Mouse (Mus musculus) adrenal gland, postnatal 25 days (tissue): Measurements from ENCODE around the gene Gli2. TPM values are rescaled to one million over a fixed set of nuclear protein-coding genes. Genes with fewer than 3 reads are reported as not detected.

ENCODE experiments used
- DNase-seq: peaks from one replicate; pipeline ENCODE4 v3.0.0; 2021; ENCODE audit warnings: mixed read lengths
- total RNA-seq: library from RNA; stranded (reverse); gene quantifications from 2 replicates; pipeline ENCODE4 v1.2.3, GENCODE M21; 2021

Gli2 gene
- total RNA-seq, 1 experiment from 2014 or later = 0.79 TPM

DNA sequence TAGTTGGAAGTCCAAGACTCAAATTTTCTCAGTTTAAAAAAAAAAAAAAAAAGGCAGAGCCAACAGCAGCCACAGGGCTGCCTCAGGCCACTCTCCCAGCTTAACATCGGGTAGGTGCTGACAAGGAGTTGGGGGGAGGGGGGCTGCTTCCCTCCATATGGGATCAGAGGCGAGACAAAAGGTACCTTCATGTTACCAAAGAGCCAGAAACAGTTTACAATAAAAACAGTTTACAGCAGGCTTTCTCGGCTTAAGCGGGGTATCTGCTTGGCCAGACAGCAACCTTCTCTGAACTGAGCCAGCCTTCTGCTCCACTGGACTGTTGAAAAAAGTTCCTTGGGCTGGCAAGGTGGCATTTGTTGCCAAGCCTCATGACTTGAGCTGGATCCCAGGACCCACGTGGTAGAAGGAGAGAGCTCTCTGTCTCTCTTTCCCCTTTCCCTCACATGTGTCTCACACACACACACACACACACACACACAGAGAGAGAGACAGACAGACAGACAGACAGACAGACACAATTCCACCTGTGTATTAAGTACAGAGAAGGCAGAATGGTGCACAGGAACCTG lies 113.1 kb downstream of the Gli2 start:
- no peak for DNase-seq

GRCm38 (mm10) chr1:118938206-118938605 lies 115.2 kb downstream of the Gli2 start:
- peak; percentile 27 for DNase-seq

DNA sequence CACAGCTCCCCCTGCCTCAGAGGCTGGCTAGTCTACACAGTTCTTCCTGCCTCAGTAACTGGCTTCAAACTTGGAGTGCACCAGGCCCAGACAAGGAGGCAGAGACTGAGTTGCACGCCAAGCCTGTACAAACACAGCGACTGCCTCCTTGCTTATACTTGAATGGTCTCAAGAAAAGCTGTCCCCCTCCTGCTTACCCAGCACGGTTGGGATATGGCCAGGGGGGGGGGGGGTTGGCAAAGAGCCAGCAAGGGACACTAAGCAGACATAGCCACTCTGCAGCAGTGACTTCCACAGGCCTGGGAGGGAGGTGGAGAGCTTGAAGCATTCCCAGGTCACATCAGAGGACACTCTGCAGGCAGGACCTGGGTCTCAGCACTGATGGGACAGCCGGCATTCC lies 117.3 kb downstream of the Gli2 start:
- no peak for DNase-seq

DNA sequence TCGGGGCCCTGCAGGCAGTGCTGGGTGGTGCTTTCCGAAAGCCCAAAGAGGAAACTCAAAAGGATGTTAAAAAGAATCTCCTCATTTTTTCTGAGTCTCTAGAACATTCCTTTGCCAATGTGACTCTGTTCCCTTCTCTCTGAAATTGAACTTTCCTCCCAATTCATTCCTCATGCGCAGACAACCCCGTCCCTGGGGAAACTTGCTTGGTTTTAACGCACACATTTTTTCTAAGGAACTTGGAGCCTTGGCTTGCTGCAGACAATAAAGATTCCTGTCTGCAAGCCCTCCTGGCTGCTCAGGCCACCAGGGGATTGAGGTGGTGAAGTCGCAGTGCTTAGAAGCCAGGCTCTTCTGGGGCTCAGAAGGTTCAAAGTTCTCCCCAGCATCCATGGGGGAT lies 117.9 kb downstream of the Gli2 start:
- no peak for DNase-seq

- DNase-seq = no peak
Observed at GRCm38 (mm10) chr1:118932167-118932566, 121.3 kb downstream of the Gli2 start.

DNA sequence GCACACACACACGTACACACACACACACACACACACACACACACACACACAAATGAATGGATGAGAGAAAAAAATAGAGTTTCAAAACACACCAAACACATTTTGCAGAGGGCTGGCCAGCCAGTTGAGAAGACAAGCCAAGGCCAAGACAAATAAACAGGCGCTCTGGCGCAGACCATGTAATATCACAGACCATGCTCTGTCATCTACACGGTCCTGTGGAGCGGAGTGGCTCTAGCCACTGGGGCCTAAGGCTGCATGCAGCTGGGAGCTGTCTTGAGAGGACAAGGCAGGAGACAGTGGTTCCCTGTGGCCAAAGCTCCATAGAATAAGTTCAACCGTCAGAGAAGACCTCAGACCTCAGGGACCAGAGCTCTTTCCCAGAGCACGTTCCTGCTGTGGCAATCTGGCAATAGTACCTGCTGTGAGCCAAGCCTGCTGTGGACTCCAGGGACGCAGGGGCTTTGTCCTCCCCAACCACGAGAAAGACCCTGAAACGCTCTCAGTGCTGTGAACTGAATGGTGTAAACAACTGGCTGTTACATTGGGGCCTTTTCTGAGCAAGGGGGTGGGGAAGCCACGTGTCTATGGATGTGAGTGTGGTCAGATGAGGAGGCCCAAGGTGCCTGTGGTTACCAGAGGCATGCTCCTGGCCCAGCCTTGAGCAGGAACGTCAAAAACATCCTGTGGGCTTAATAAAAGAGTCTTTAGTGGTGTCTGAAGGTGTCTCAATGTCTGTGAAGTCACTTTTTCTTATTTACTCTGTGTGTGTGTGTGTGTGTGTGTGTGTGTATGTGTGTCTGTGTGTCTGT lies 125.7 kb downstream of the Gli2 start:
- no peak for DNase-seq

GRCm38 (mm10) chr1:118926556-118926955 lies 126.9 kb downstream of the Gli2 start:
- DNase-seq = no peak

GRCm38 (mm10) chr1:118922189-118922588 lies 131.2 kb downstream of the Gli2 start:
- DNase-seq = no peak

GRCm38 (mm10) chr1:118917520-118918220 lies 135.7 kb downstream of the Gli2 start:
- no peak for DNase-seq

DNA sequence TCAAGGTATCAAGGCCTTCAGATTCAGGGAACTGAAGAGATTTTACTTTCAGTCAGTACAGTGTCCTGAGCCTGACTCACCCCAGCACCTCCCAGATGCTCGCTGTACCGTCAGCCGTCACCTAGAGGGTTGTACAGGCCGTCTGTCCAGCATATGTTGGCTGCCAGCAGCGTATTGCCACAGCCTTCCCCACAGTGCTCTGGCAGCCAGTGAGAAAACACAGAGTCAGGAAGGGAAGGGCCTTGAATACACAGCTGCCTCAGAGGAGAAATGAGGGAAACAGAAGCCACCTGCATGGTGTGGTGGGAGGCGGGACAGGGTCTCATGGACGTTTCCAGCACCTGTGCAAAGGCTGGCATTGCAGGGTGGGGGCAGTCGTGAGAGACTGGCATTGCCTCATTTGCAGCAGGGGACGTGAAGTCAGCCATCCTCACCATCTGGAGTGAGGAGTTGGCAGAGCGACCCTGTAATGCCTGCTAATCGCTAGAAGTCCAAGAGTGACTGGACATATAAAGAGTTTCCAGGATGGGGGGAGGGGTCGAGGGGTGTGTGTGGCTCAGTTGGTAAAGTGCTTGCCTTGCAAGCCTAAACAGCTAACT lies 136.8 kb downstream of the Gli2 start:
- DNase-seq = no peak

GRCm38 (mm10) chr1:118913414-118914385 lies 139.7 kb downstream of the Gli2 start:
- DNase-seq = no peak

DNA sequence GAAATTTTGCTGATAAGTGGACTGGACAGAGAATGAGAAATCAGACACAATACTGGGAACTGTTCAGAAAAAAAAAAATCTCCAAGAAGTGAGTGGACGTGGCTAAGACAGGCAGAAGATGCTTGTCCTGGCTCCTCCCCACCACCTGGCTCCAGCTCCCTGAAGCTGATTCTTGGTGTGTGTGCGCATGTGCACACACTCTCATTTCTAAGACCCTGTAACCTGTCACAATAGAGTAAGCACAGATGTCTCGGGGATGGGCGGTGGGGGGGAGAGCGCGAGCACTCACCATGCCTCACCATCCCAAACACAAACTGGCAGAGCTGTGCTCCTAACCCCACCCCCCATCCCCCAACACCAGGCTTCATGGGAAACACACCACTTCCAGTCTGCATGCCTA lies 140.5 kb downstream of the Gli2 start:
- DNase-seq = no peak

- DNase-seq = no peak
Observed at GRCm38 (mm10) chr1:118911427-118911727, 142.0 kb downstream of the Gli2 start.

- no peak for DNase-seq
Observed at GRCm38 (mm10) chr1:118910693-118911426, 142.6 kb downstream of the Gli2 start.

DNA sequence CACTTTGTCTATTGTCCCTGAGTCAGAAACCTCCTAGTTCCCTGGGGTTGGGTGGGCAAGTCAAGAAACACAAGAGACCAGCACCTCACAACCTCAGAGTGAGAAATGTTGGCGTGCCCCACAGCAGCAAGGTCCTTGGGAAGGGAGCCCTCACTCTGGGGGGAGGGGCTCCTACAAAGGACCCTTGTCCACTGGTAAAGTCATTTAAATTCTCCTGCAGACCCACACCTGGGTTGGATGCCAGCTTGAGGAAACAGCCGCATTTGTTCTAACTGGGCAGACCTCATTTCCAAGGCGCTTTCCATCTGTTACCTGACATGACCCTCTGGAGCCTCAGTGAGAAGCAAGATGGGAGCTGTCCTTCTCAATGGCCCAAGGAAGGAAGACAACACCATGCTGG lies 144.4 kb downstream of the Gli2 start:
- no peak for DNase-seq

- no peak for DNase-seq
Observed at GRCm38 (mm10) chr1:118907574-118907973, 145.8 kb downstream of the Gli2 start.

DNA sequence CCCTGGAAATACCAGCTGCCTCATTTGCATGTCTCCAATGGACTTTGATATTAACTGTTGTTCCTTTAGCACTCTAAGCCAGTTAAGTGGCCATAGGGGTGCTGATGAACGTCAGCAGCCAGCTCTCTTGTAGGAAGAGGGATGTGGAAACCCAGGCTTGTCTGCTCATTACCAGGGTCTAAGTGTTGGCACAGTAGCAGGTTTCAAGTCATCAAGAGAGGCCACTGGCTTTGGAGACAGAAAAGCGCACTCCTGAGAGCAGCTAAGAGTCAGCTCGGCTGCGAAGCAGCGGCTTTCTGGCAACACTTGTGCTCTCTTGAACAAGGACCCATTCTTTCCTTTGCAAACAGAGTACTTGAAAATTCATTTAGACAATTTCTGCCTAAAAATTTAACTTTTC lies 148.1 kb downstream of the Gli2 start:
- no peak for DNase-seq

DNA sequence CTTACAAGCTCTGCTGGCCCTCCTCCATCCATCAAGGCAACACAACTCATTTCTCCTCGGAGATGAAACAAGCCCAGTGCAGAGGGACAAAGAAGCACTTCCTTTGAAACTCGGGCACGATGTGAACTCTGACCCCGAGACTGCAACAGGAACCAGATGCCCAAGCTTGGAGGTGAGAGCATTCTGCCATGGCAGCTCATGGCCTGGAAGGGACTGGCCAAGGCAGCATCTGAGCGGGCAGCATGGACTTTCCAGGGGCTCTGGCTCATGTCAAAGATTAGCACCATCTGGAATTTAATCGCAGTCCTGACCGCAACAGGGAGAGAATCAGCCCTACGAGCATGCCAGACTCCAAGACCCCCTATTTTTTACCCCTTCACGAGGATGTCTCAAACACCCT lies 148.5 kb downstream of the Gli2 start:
- no peak for DNase-seq

DNA sequence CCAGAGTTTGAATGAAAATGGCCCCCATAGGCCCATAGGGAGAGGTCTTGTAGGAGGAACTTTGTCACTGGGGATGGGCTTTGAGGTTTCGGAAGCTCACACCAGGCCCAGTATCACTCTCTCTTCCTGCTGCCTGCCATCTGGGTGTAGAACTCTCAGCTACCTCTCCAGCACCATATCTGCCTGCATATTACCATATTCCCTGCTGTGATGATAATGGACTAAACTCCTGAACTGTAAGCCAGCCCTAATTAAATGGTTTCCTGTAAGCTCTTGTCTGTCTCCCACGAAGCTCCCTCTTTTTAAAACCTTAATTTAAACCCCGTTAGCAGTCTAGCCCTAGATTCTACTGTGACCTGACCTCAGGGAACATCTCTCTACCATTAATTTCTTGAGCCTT lies 149.0 kb downstream of the Gli2 start:
- no peak for DNase-seq

- DNase-seq = no peak
Observed at GRCm38 (mm10) chr1:118903742-118904141, 149.7 kb downstream of the Gli2 start.

- peak; percentile 13 for DNase-seq
Observed at GRCm38 (mm10) chr1:118901868-118902586, 151.4 kb downstream of the Gli2 start.
